9 mouse cellular contexts compared by ENCODE assay signal in genomic region chr8:90302252-90302651, GRCm38 (mm10). TPM values are rescaled to one million over a fixed set of nuclear protein-coding genes. Genes with fewer than 3 reads are reported as not detected.
DNase-seq lines count a peak whose midpoint lies in the region; ATAC-seq and TF ChIP-seq lines count a peak whose summit lies in the region.
"Had no signal": no experiment of that assay in that cellular context is flagged by ENCODE, and none has a peak within 500 bp of the region (broad histone marks: within the 10 kb centered on the region; RNA-seq: fewer than 3 reads in every experiment).

No protein-coding gene starts in this region.

- DNase-seq in kidney, adult 2 months: peak; percentile 21
- DNase-seq in kidney, adult 18-20 months: no peak
- peak; percentile 26 to 41 for DNase-seq in heart, postnatal 10 days
- DNase-seq in thymus, postnatal 25 days: no peak
- no peak for DNase-seq in c-Kit-positive CD71-positive TER-119-positive erythroid progenitor cells, embryonic 14.5 days (ENCODE audit: low spot score)

- H3K27ac ChIP-seq in kidney, adult 2 months (ENCODE audit: insufficient read depth, low read depth, low read length): no peak overlapping the region
- peak overlapping the region; percentile 61; the same call in 1 of the 2 replicates for H3K27ac ChIP-seq in embryonic facial prominence, embryonic 13.5 days
- peak overlapping the region; percentile 63 for H3K27ac ChIP-seq in limb, embryonic 15.5 days

- ATAC-seq in embryonic facial prominence, embryonic 13.5 days (ENCODE audit: insufficient number of reproducible peaks, insufficient read depth, low FRiP score, low TSS enrichment, low read depth): peak; percentile 95
- ATAC-seq in limb, embryonic 15.5 days (ENCODE audit: insufficient number of reproducible peaks, low FRiP score, low TSS enrichment, low read depth): peak; percentile 97
- no peak for ATAC-seq in monocyte, adult 5-6 weeks (replicated peaks; ENCODE audit: insufficient number of reproducible peaks, low FRiP score, low TSS enrichment, poor library complexity, severe bottlenecking)
- ATAC-seq: Patski had no signal

- no peak for TF ChIP-seq CTCF in kidney, adult 2 months (conservative IDR thresholded peaks at IDR 0.05; ENCODE audit: insufficient read depth, insufficient read length, low read depth, low read length)

- H3K4me3 ChIP-seq in kidney, adult 2 months (ENCODE audit: insufficient read depth, low read depth, low read length): no peak overlapping the region
- H3K4me3 ChIP-seq in embryonic facial prominence, embryonic 13.5 days: no peak overlapping the region
- H3K4me3 ChIP-seq in limb, embryonic 15.5 days: no peak overlapping the region

- H3K4me2 ChIP-seq in embryonic facial prominence, embryonic 13.5 days: peak overlapping the region; percentile 21
- no peak overlapping the region; the same call in 1 of the 2 replicates for H3K4me2 ChIP-seq in limb, embryonic 15.5 days

- no peaks in the 10 kb centered on the region for H3K27me3 ChIP-seq in kidney, adult 2 months (replicated peaks; ENCODE audit: control insufficient read depth, insufficient read depth, low read length)
- peaks cover 29% of the 10 kb centered on the region for H3K27me3 ChIP-seq in embryonic facial prominence, embryonic 13.5 days
- H3K27me3 ChIP-seq in limb, embryonic 15.5 days: 0 out of 2 replicates have a peak, but pooled peaks cover 4% of the 10 kb centered on the region

- no peak for TF ChIP-seq POLR2A in kidney, adult 2 months (IDR thresholded peaks at IDR 0.05; ENCODE audit: low read depth, low read length)

- H3K9me3 ChIP-seq in embryonic facial prominence, embryonic 13.5 days: peaks cover 8% of the 10 kb centered on the region; the same call in 1 of the 2 replicates
- no peaks in the 10 kb centered on the region for H3K9me3 ChIP-seq in limb, embryonic 15.5 days

- H3K4me1 ChIP-seq in kidney, adult 2 months (ENCODE audit: control insufficient read depth, insufficient read depth, low read length): no peaks in the 10 kb centered on the region
- peaks cover 33% of the 10 kb centered on the region for H3K4me1 ChIP-seq in embryonic facial prominence, embryonic 13.5 days
- peaks cover 17% of the 10 kb centered on the region; the same call in 1 of the 2 replicates for H3K4me1 ChIP-seq in limb, embryonic 15.5 days

- no peak overlapping the region for H3K9ac ChIP-seq in embryonic facial prominence, embryonic 13.5 days
- H3K9ac ChIP-seq in limb, embryonic 15.5 days: no peak overlapping the region

- intact Hi-C loops in heart, postnatal 10 days (cut with DNase I): loop anchor here (5.0 kb wide), 1 partner anchor 45 kb away; the partner anchor contains the start of gene Tox3

- no peaks in the 10 kb centered on the region for H3K36me3 ChIP-seq in kidney, adult 2 months (ENCODE audit: control insufficient read depth, insufficient read depth, low read length)
- H3K36me3 ChIP-seq in embryonic facial prominence, embryonic 13.5 days: peaks cover 6% of the 10 kb centered on the region; the same call in 1 of the 2 replicates
- H3K36me3 ChIP-seq in limb, embryonic 15.5 days: no peaks in the 10 kb centered on the region

- WGBS in kidney, adult 2 months: 34% methylated on average over 5 of the region's 5 CpGs
- WGBS in embryonic facial prominence, embryonic 13.5 days: 24% methylated on average over 5 of the region's 5 CpGs
- WGBS in limb, embryonic 15.5 days: 13% methylated on average over 5 of the region's 5 CpGs

RNA-seq across cellular contexts. Expression of gene Tox3, which starts 45.9 kb away (rescaled TPM):
- 8.9 and 11.2 TPM in 2 replicates for polyA plus RNA-seq in kidney, adult 2 months (2012; rRNA removed)
- polyA plus RNA-seq in embryonic facial prominence, embryonic 13.5 days (2015; fragmentation: Nextera tagmentation; extraction: Ambion mirVana): 5.0 and 8.1 TPM in 2 replicates
- 10 to 100 TPM in 1 of 2 experiments, 1 to 10 TPM in 1; 8.1 to 13.6 TPM for total RNA-seq in heart, postnatal 10 days (2021)
- polyA plus RNA-seq in limb, embryonic 15.5 days (2015; fragmentation: Nextera tagmentation; extraction: Ambion mirVana): 4.2 and 5.4 TPM in 2 replicates
- total RNA-seq in monocyte, adult 5-6 weeks (2017): not detected in 3 replicates

Comparison
In these comparisons a context has a peak if more than half of its experiments do, and no peak if none do; other contexts are left out.
1. DNase-seq: peak in kidney, adult 2 months (single experiment) and heart, postnatal 10 days (2 of 2); none in kidney, adult 18-20 months (single experiment), thymus, postnatal 25 days (single experiment) and c-Kit-positive CD71-positive TER-119-positive erythroid progenitor cells, embryonic 14.5 days (single experiment).